Mouse (Mus musculus) heart, adult 11 months (tissue): ENCODE measurements around the gene Peak1.

Experiments
- DNase-seq: peaks from one replicate; pipeline ENCODE4 v3.0.0; 2022

Gene Peak1

GRCm38 (mm10) chr9:56302921-56303465, 114.9 kb downstream of the Peak1 start:
- peak; percentile 79 for DNase-seq

GRCm38 (mm10) chr9:56290019-56290418, 127.8 kb downstream of the Peak1 start:
- DNase-seq, result no peak

GRCm38 (mm10) chr9:56282481-56282880, 135.4 kb downstream of the Peak1 start:
- no peak for DNase-seq

- DNase-seq, result no peak
Measured at GRCm38 (mm10) chr9:56273576-56273975, 144.3 kb downstream of the Peak1 start.

- DNase-seq, result no peak
Measured at GRCm38 (mm10) chr9:56272247-56272598, 145.6 kb downstream of the Peak1 start.

- DNase-seq, result no peak
Measured at GRCm38 (mm10) chr9:56271326-56272246, 146.3 kb downstream of the Peak1 start.

- no peak for DNase-seq
Measured at GRCm38 (mm10) chr9:56269101-56269500, 148.8 kb downstream of the Peak1 start.

- DNase-seq, result peak; percentile 90
Measured at GRCm38 (mm10) chr9:56266200-56266815, 151.6 kb downstream of the Peak1 start.

- peak; percentile 97 for DNase-seq
Measured at GRCm38 (mm10) chr9:56265460-56266199, 152.2 kb downstream of the Peak1 start.

- DNase-seq, result no peak
Measured at GRCm38 (mm10) chr9:56265022-56265360, 152.9 kb downstream of the Peak1 start.

- peak; percentile 89 for DNase-seq
Measured at GRCm38 (mm10) chr9:56264308-56265021, 153.4 kb downstream of the Peak1 start.

GRCm38 (mm10) chr9:56263055-56263454, 154.8 kb downstream of the Peak1 start:
- no peak for DNase-seq

GRCm38 (mm10) chr9:56260495-56261136, 157.3 kb downstream of the Peak1 start:
- DNase-seq, result peak; percentile 79

GRCm38 (mm10) chr9:56259790-56260494, 157.9 kb downstream of the Peak1 start:
- peak; percentile 98 for DNase-seq

- DNase-seq, result peak; percentile 91
Measured at GRCm38 (mm10) chr9:56258261-56258790, 159.5 kb downstream of the Peak1 start.

- peak; percentile 91 for DNase-seq
Measured at GRCm38 (mm10) chr9:56257227-56258000, 160.5 kb downstream of the Peak1 start.

- DNase-seq, result peak; percentile 68
Measured at GRCm38 (mm10) chr9:56255676-56256432, 162.0 kb downstream of the Peak1 start.

- no peak for DNase-seq
Measured at GRCm38 (mm10) chr9:56244336-56244735, 173.5 kb downstream of the Peak1 start.

GRCm38 (mm10) chr9:56243885-56244284, 174.0 kb downstream of the Peak1 start:
- DNase-seq, result peak; percentile 78

GRCm38 (mm10) chr9:56242686-56243085, 175.2 kb downstream of the Peak1 start:
- DNase-seq, result peak; percentile 36
